Mouse (Mus musculus) testis, adult 2 months (tissue): ENCODE data around the gene Sh2d4b. TPM values are rescaled to one million over a fixed set of nuclear protein-coding genes. Genes with fewer than 3 reads are reported as not detected.

Experiments
- H3K27ac ChIP-seq: fragments of 200-500 bp; 2 replicates; pipeline ENCODE4 v1.5.1; 2012; ENCODE audit warnings: low read depth, low read length; ENCODE audit not compliant: control insufficient read depth, insufficient read depth
- H3K27me3 ChIP-seq: fragments of 200-500 bp; 2 replicates; pipeline ENCODE4 v1.6.1; 2012; ENCODE audit warnings: mild to moderate bottlenecking, low read length, moderate library complexity; ENCODE audit not compliant: control insufficient read depth, insufficient read depth
- H3K36me3 ChIP-seq: fragments of 200-500 bp; 2 replicates; pipeline ENCODE4 v1.6.1; 2012; ENCODE audit warnings: mild to moderate bottlenecking, low read length; ENCODE audit not compliant: control insufficient read depth, insufficient read depth
- H3K4me1 ChIP-seq: fragments of 200-500 bp; 2 replicates; pipeline ENCODE4 v1.6.1; 2012; ENCODE audit warnings: low read length; ENCODE audit not compliant: control insufficient read depth, insufficient read depth
- H3K4me3 ChIP-seq: fragments of 200-500 bp; 2 replicates; pipeline ENCODE4 v1.5.1; 2012; ENCODE audit warnings: low read depth, mild to moderate bottlenecking, low read length, moderate library complexity, mixed read lengths; ENCODE audit not compliant: control insufficient read depth
- CTCF ChIP-seq: fragments of 200-500 bp; IDR thresholded peaks from 2 replicates; pipeline ENCODE4 v1.5.1; 2012; ENCODE audit warnings: low read depth, mild to moderate bottlenecking, inconsistent platforms, low read length, moderate library complexity; ENCODE audit not compliant: control insufficient read depth, insufficient read depth, insufficient replicate concordance
- POLR2A ChIP-seq: fragments of 200-500 bp; IDR thresholded peaks from 2 replicates; pipeline ENCODE4 v1.6.1; 2012; ENCODE audit warnings: low read depth, mild to moderate bottlenecking, inconsistent platforms, low read length, moderate library complexity; ENCODE audit not compliant: control insufficient read depth
- polyA plus RNA-seq: library from polyadenylated mRNA; depleted of rRNA; stranded (reverse); fragments of >200 nt; gene quantifications from 2 replicates; pipeline ENCODE4 v1.2.3, GENCODE M21; 2012

Sh2d4b gene
- polyA plus RNA-seq, 1 experiment, result 1.1 TPM

- Histone ChIP-seq H3K4me3 (no peak overlapping the region), H3K27ac (no peak overlapping the region), H3K36me3 (no peaks in the 10 kb centered on the region), H3K4me1 (no peaks in the 10 kb centered on the region), H3K27me3 (no peaks in the 10 kb centered on the region)
- TF ChIP-seq CTCF (no peak), POLR2A (no peak)
Measured at GRCm38 (mm10) chr14:40863022-40863421, 30.0 kb downstream of the Sh2d4b start.

DNA sequence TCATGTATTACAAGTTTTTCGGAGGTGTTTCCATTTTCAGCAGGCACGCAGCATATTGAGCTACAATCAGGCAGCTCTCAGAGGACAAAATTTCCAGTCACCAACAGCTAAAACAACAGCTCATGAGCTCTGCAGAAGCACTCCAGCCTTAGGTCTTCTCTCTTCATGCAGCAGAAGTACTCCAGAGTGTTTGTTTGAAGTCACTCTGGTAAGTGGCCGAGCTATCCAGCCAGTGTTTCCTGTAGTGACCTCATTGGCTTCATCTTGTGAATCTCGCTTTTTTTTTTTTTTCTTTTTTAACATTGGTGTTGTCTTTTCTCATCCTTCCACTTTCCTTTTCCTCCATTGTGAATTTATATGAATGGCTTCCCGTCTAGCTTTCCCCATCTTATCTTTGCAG lies 40.1 kb downstream of the Sh2d4b start:
- Histone ChIP-seq H3K4me1 (no peaks in the 10 kb centered on the region), H3K36me3 (no peaks in the 10 kb centered on the region), H3K27me3 (no peaks in the 10 kb centered on the region), H3K4me3 (no peak overlapping the region), H3K27ac (no peak overlapping the region)
- no peak for TF ChIP-seq CTCF

- no peaks in the 10 kb centered on the region for H3K36me3 ChIP-seq
- no peak overlapping the region for H3K27ac ChIP-seq
- no peak for TF ChIP-seq CTCF
- TF ChIP-seq POLR2A, result no peak
- no peaks in the 10 kb centered on the region for H3K4me1 ChIP-seq
- no peaks in the 10 kb centered on the region for H3K27me3 ChIP-seq
- no peak overlapping the region for H3K4me3 ChIP-seq
Measured at GRCm38 (mm10) chr14:40837397-40837796, 55.7 kb downstream of the Sh2d4b start.

DNA sequence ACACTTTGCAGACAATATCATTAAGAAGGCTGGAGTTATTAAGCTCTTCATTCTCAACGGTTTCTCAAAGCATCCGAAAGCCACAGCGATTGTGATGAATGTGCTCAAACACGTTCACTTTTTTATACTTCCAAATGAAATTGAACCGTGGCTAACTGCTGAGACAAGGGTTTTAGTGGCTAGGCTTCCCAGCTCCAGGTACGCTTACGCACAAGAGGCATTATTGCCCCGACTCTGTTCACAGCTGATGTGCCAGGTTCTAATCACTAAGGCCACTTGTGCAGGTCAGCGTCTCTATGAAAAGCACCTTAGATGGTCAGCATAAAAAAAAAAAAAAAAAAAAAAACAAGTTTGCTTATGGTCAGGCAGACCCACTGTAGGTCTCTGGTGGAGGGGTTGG lies 62.6 kb downstream of the Sh2d4b start:
- no peaks in the 10 kb centered on the region for H3K27me3 ChIP-seq
- no peak overlapping the region for H3K4me3 ChIP-seq
- no peaks in the 10 kb centered on the region for H3K4me1 ChIP-seq
- H3K36me3 ChIP-seq, result no peaks in the 10 kb centered on the region
- H3K27ac ChIP-seq, result no peak overlapping the region
- TF ChIP-seq POLR2A, result no peak

DNA sequence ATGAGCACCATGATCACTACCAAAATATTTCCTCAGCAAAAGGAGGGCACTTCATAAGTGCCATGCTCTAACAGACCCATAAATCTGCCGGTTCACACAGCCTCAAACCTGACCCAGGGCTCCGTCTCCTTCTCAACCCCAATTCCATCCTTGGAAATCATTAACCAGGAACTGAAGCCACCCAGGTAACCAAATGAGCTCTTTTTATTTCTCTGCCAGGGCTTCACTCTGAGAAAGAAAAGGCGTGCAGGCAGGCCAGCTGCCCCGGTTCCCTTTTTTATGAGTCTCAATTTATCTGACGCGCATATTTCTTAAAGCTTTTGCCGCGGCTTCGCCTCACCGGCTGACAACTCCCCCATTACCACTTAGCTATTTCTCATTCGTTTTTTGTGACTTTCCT lies 63.0 kb downstream of the Sh2d4b start:
- Histone ChIP-seq H3K27ac (no peak overlapping the region), H3K36me3 (no peaks in the 10 kb centered on the region), H3K27me3 (no peaks in the 10 kb centered on the region), H3K4me1 (no peaks in the 10 kb centered on the region), H3K4me3 (no peak overlapping the region)
- TF ChIP-seq CTCF (no peak), POLR2A (no peak)

- Histone ChIP-seq H3K4me3 (no peak overlapping the region), H3K27ac (no peak overlapping the region)
- TF ChIP-seq POLR2A (no peak), CTCF (no peak)
Measured at GRCm38 (mm10) chr14:40818051-40818450, 75.0 kb downstream of the Sh2d4b start.

GRCm38 (mm10) chr14:40816715-40817114 lies 76.4 kb downstream of the Sh2d4b start:
- no peak overlapping the region for H3K27ac ChIP-seq
- H3K27me3 ChIP-seq, result no peaks in the 10 kb centered on the region
- no peak overlapping the region for H3K4me3 ChIP-seq
- TF ChIP-seq CTCF (no peak), POLR2A (no peak)
- H3K4me1 ChIP-seq, result no peaks in the 10 kb centered on the region
- no peaks in the 10 kb centered on the region for H3K36me3 ChIP-seq

More at GRCm38 (mm10) chr14:40818051-40818450, 75.0 kb downstream of the Sh2d4b start:
- H3K4me1 ChIP-seq, result no peaks in the 10 kb centered on the region
- H3K36me3 ChIP-seq, result no peaks in the 10 kb centered on the region
- no peaks in the 10 kb centered on the region for H3K27me3 ChIP-seq

DNA sequence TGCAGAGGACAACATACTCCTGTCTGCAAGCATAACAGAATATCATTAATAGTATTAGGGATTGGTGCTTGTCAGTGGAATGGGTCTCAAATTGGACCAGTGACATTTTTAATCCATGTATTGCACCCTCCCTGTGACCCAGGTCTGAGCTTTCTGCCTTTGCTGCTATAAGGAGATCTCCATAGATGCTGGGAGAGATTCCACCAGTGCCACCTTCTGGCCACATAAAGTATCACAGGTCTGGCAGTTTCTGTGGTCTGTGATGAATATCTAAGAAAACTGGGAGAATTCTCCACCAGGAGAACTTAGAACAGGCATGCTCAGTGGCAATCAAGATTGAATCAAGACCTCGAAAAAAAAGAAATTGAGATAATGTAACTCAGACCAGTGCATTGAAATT lies 101.5 kb downstream of the Sh2d4b start:
- H3K27ac ChIP-seq, result no peak overlapping the region
- no peaks in the 10 kb centered on the region for H3K36me3 ChIP-seq
- TF ChIP-seq POLR2A, result no peak
- no peak; the same call in 1 of the 2 replicates for TF ChIP-seq CTCF
- no peak overlapping the region for H3K4me3 ChIP-seq
- H3K27me3 ChIP-seq, result no peaks in the 10 kb centered on the region
- H3K4me1 ChIP-seq, result no peaks in the 10 kb centered on the region
